Mouse (Mus musculus) liver, postnatal 0 days (tissue): ENCODE data around the gene Magi2.

ENCODE experiments used
- CTCF ChIP-seq: sonication (generic); IDR thresholded peaks from 2 replicates; pipeline ENCODE4 v1.5.1; 2016; ENCODE audit warnings: antibody characterized with exemption, low read depth
- EP300 ChIP-seq: IDR thresholded peaks from 2 replicates; pipeline ENCODE4 v1.6.1; 2016; ENCODE audit warnings: antibody characterized with exemption, low read depth, mild to moderate bottlenecking

DNA sequence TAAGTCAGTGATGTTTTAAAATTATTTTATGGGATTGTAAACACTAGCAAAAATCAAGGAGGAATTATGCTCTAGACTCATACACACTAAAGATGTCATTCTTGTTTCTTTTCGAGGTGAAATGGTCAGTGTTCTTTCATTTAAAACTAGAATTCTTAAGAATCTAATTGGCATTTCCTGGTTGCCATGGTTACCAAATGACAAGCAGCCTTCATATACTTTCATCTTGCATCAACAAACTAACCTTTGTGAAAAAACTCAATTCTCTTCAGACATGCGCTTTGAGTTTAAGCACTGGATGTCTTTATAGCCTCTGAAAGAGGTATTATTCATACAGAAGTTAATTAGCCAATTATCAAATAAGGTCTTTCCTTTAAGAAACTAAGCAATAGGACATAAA, 830.0 kb downstream of the Magi2 start:
- no peak for TF ChIP-seq CTCF
- no peak for TF ChIP-seq EP300
